Mouse (Mus musculus): Measurements from ENCODE around the gene Sh3glb1.

Sh3glb1 gene

GRCm38 (mm10) chr3:144669944-144670874, 49.9 kb downstream of the Sh3glb1 start:
- no peak for DNase-seq (ENCODE audit: low spot score in 2 of 2)

- DNase-seq (ENCODE audit: low spot score in 2 of 2) = no peak
Observed at GRCm38 (mm10) chr3:144669457-144669864, 50.7 kb downstream of the Sh3glb1 start.

- DNase-seq (ENCODE audit: low spot score in 2 of 2) = no peak
Observed at GRCm38 (mm10) chr3:144668949-144669348, 51.2 kb downstream of the Sh3glb1 start.

- no peak for DNase-seq (ENCODE audit: low spot score in 2 of 2)
Observed at GRCm38 (mm10) chr3:144668039-144668438, 52.1 kb downstream of the Sh3glb1 start.

- DNase-seq (ENCODE audit: low spot score in 2 of 2) = no peak
Observed at GRCm38 (mm10) chr3:144664363-144665299, 55.5 kb downstream of the Sh3glb1 start.

- no peak for DNase-seq (ENCODE audit: low spot score in 2 of 2)
Observed at GRCm38 (mm10) chr3:144663415-144664093, 56.6 kb downstream of the Sh3glb1 start.

- no peak for DNase-seq (ENCODE audit: low spot score in 2 of 2)
Observed at GRCm38 (mm10) chr3:144662215-144662852, 57.8 kb downstream of the Sh3glb1 start.

- DNase-seq (ENCODE audit: low spot score in 2 of 2) = no peak
Observed at GRCm38 (mm10) chr3:144661439-144661838, 58.7 kb downstream of the Sh3glb1 start.

GRCm38 (mm10) chr3:144644202-144644601, 75.9 kb downstream of the Sh3glb1 start:
- no peak for DNase-seq (ENCODE audit: low spot score in 2 of 2)

GRCm38 (mm10) chr3:144643301-144643871, 76.7 kb downstream of the Sh3glb1 start:
- DNase-seq (ENCODE audit: low spot score in 2 of 2) = peak; percentile 17 to 26

- DNase-seq (ENCODE audit: low spot score in 2 of 2) = no peak
Observed at GRCm38 (mm10) chr3:144642141-144642540, 78.0 kb downstream of the Sh3glb1 start.

- no peak for DNase-seq (ENCODE audit: low spot score in 2 of 2)
Observed at GRCm38 (mm10) chr3:144640033-144640432, 80.1 kb downstream of the Sh3glb1 start.

- DNase-seq (ENCODE audit: low spot score in 2 of 2) = no peak
Observed at GRCm38 (mm10) chr3:144639387-144639786, 80.7 kb downstream of the Sh3glb1 start.

- no peak for DNase-seq (ENCODE audit: low spot score in 2 of 2)
Observed at GRCm38 (mm10) chr3:144638110-144638509, 82.0 kb downstream of the Sh3glb1 start.

- no peak for DNase-seq (ENCODE audit: low spot score in 2 of 2)
Observed at GRCm38 (mm10) chr3:144635236-144635635, 84.9 kb downstream of the Sh3glb1 start.
